Comparison of ENCODE assay signal across 31 mouse cellular contexts in the genomic region with DNA sequence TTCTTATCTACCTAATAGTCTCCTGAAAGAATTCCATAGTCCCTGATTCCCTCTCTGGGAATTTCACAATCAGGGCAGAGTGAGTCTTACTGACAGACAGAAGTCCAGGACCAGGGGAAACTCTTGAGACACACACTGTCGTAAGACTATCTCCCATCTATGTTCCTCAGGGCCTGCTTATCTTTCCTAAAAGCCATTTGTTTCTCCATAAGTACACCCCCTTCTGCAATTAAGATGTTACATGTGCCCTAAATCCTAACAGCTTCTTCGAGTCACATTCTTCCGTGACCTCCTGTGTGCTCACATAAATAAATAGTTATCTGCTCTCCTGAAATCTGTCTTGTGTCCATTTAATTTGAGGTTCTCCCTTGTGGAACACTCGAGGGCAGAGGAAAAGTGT.
"Had no signal": no experiment of that assay in that cellular context is flagged by ENCODE, and none has a peak within 500 bp of the region (broad histone marks: within the 10 kb centered on the region; RNA-seq: fewer than 3 reads in every experiment).

No protein-coding gene starts in this region.

- DNase-seq: left cerebral cortex, postnatal 4 days; liver; liver, embryonic 13.5 days; liver, postnatal 0 days; lung, adult 18-20 months; lung, adult 2 months; lung, embryonic 14.5 days; lung, postnatal 10 days; lung, postnatal 14 days; lung, postnatal 36 days; lung, postnatal 4 days; midbrain, embryonic 14.5 days had no signal

- ATAC-seq: liver, embryonic 12.5 days; liver, postnatal 0 days; lung, postnatal 0 days; midbrain, embryonic 13.5 days; midbrain, embryonic 16.5 days had no signal

- H3K27me3 ChIP-seq: limb, embryonic 12.5 days; limb, embryonic 13.5 days; limb, embryonic 15.5 days; liver, embryonic 12.5 days; liver, embryonic 13.5 days; liver, embryonic 15.5 days; lung, embryonic 15.5 days; megakaryocyte, embryonic 14.5 days; midbrain, embryonic 12.5 days had no signal

- H3K27ac ChIP-seq: limb, embryonic 10.5 days; limb, embryonic 12.5 days; limb, embryonic 13.5 days; limb, embryonic 15.5 days; liver, embryonic 12.5 days; liver, embryonic 13.5 days; liver, embryonic 14.5 days; liver, embryonic 15.5 days; lung, embryonic 15.5 days; macrophage; midbrain, embryonic 10.5 days; midbrain, embryonic 12.5 days; midbrain, embryonic 13.5 days; neural tube, embryonic 12.5 days had no signal

- H3K4me2 ChIP-seq: limb, embryonic 12.5 days; limb, embryonic 13.5 days; limb, embryonic 15.5 days; liver, embryonic 11.5 days; liver, embryonic 12.5 days; liver, embryonic 13.5 days; liver, embryonic 15.5 days; lung, embryonic 14.5 days; lung, embryonic 15.5 days; midbrain, embryonic 11.5 days; midbrain, embryonic 12.5 days; midbrain, embryonic 13.5 days; neural tube, embryonic 12.5 days had no signal

- H3K4me1 ChIP-seq: limb, embryonic 10.5 days; limb, embryonic 12.5 days; limb, embryonic 13.5 days; limb, embryonic 15.5 days; liver, embryonic 12.5 days; liver, embryonic 13.5 days; liver, embryonic 15.5 days; midbrain, embryonic 13.5 days; neural tube, embryonic 12.5 days had no signal

- H3K36me3 ChIP-seq: limb, embryonic 10.5 days; limb, embryonic 12.5 days; limb, embryonic 13.5 days; limb, embryonic 15.5 days; liver, embryonic 12.5 days; liver, embryonic 13.5 days; liver, embryonic 15.5 days; lung, embryonic 15.5 days; midbrain, embryonic 10.5 days; midbrain, embryonic 12.5 days; midbrain, embryonic 13.5 days; neural tube, embryonic 12.5 days had no signal

- H3K9me3 ChIP-seq: limb, embryonic 10.5 days; limb, embryonic 12.5 days; limb, embryonic 13.5 days; limb, embryonic 15.5 days; liver, embryonic 12.5 days; liver, embryonic 13.5 days; liver, embryonic 15.5 days; lung, embryonic 15.5 days; megakaryocyte, embryonic 14.5 days; midbrain, embryonic 10.5 days; midbrain, embryonic 12.5 days; midbrain, embryonic 13.5 days; neural tube, embryonic 12.5 days had no signal

- H3K4me3 ChIP-seq: limb, embryonic 10.5 days; limb, embryonic 12.5 days; limb, embryonic 13.5 days; limb, embryonic 15.5 days; liver, embryonic 12.5 days; liver, embryonic 13.5 days; liver, embryonic 15.5 days; lung, embryonic 15.5 days; megakaryocyte, embryonic 14.5 days; midbrain, embryonic 10.5 days; midbrain, embryonic 12.5 days; midbrain, embryonic 13.5 days; myocyte; neural tube, embryonic 12.5 days had no signal

- H3K9ac ChIP-seq: limb, embryonic 12.5 days; limb, embryonic 13.5 days; limb, embryonic 15.5 days; liver, embryonic 12.5 days; liver, embryonic 13.5 days; liver, embryonic 14.5 days; liver, embryonic 15.5 days; liver, postnatal 0 days; lung, embryonic 14.5 days; lung, embryonic 15.5 days; midbrain, embryonic 12.5 days; midbrain, embryonic 13.5 days; neural tube, embryonic 12.5 days had no signal
